Mouse (Mus musculus) myocyte (in vitro differentiated cells): ENCODE results near the gene Gm14137.

Experiments
- CEBPB ChIP-seq: IDR thresholded peaks from 2 replicates; pipeline ENCODE4 v1.6.1; 2011; ENCODE audit warnings: mild to moderate bottlenecking, moderate library complexity; ENCODE audit not compliant: poor library complexity, insufficient read depth, severe bottlenecking
- E2F4 ChIP-seq: IDR thresholded peaks from one replicate; pipeline ENCODE4 v1.6.1; 2011; ENCODE audit warnings: mild to moderate bottlenecking, control low read depth, moderate library complexity; ENCODE audit not compliant: insufficient read depth
- MAX ChIP-seq: IDR thresholded peaks from one replicate; pipeline ENCODE4 v1.6.1; 2011; ENCODE audit warnings: low read depth, mild to moderate bottlenecking, control low read depth
- MYOG ChIP-seq, 3 experiments: IDR thresholded peaks; one replicate each; pipeline ENCODE4 v1.6.1; 2011; ENCODE audit warnings: control low read depth in 2 of 3, low read depth in 2 of 3, mild to moderate bottlenecking in 2 of 3; ENCODE audit not compliant: insufficient read length in 2 of 3, control insufficient read depth in 1 of 3, insufficient read depth in 1 of 3
- POLR2A ChIP-seq: IDR thresholded peaks from one replicate; pipeline ENCODE4 v1.6.1; 2011; ENCODE audit warnings: low read depth, mild to moderate bottlenecking, control low read depth, moderate library complexity; ENCODE audit not compliant: insufficient read length
- POLR2AphosphoS2 ChIP-seq: IDR thresholded peaks from one replicate; pipeline ENCODE4 v1.6.1; 2011; ENCODE audit warnings: low read depth, control low read depth; ENCODE audit not compliant: insufficient read length
- REST ChIP-seq: IDR thresholded peaks from one replicate; pipeline ENCODE4 v1.6.1; 2011; ENCODE audit warnings: mild to moderate bottlenecking, control low read depth, moderate library complexity; ENCODE audit not compliant: insufficient read depth, insufficient read length
- TCF12 ChIP-seq: IDR thresholded peaks from one replicate; pipeline ENCODE4 v1.6.1; 2011; ENCODE audit warnings: mild to moderate bottlenecking, control low read depth; ENCODE audit not compliant: poor library complexity, insufficient read depth, severe bottlenecking

DNA sequence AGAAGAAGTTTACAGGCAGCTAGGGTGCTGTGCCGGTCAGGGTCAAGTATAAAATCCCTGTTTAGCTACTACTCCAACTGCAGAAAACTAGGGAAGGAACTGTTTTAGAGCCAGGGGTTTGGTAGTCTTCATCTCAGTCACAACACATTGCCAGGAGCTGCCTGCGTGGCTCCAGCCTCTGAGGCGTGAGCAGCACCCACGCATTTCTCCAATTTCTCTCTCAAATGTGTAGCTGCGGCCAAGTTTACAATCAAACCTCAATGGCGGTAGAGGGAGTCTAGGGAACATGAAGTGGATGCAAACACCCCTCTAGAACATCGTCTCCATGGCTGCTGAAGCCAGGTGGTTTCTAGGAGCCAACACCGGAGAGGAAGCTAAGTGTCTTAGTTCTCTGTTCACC, 26.5 kb upstream of the Gm14137 start:
- TF ChIP-seq POLR2A, result no peak
- no peak for TF ChIP-seq CEBPB
- TF ChIP-seq MAX, result no peak
- TF ChIP-seq MYOG (IDR thresholded peaks at IDR 0.05; ENCODE audit: control insufficient read depth in 1 of 3, insufficient read depth in 1 of 3, insufficient read length in 2 of 3, low read depth in 2 of 3), result no peak
- no peak for TF ChIP-seq REST
- no peak for TF ChIP-seq POLR2AphosphoS2
- TF ChIP-seq TCF12, result no peak
- TF ChIP-seq E2F4, result no peak
